Mouse (Mus musculus): ENCODE measurements around the gene Gm4969.
A peak's percentile ranks its signal among the peaks of the same experiment; 100 is the strongest.

DNA sequence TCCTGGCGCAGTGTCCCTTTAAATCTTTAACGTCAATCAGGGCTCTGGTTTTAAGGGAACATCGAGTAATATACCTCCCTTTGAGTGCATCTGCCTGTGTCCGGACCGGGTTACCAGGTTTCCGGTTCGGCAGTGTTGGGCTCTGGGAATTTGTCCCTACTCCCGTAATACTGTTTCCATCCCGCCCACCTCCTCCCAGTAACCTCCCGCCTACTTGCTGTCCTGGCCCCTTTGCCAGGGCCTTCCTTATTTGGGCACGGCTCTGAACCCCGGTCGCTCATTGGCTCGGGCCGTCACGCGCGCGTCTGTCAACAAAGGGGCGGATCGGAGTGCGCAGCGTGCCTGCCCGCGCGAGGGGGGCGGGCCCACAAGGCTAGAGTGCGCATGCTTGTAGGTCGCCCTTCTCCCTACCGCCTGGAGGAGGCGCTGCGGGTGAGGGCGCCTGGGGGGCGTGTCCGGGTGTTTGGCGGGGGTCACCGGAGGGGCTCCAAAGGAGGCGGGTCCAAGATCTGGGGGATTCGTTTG is 13.2 kb upstream of the Gm4969 start:
- peak; percentile 32; the same call in 1 of the 2 replicates for TF ChIP-seq CTCF (IDR thresholded peaks at IDR 0.05; ENCODE audit: insufficient read depth, low read length)
- no peak for TF ChIP-seq POLR2A (IDR thresholded peaks at IDR 0.05; ENCODE audit: borderline replicate concordance, extremely low read depth, low read depth, low read length)

Measured in lung, adult 2 months (tissue).